Mouse (Mus musculus) myocyte (in vitro differentiated cells): ENCODE measurements around the gene Auh. TPM values are rescaled to one million over a fixed set of nuclear protein-coding genes. Genes with fewer than 3 reads are reported as not detected.

Experiments used
- H3K27me3 ChIP-seq: one replicate; pipeline ENCODE4 v1.6.1; 2011; ENCODE audit not compliant: control insufficient read depth, insufficient read depth, insufficient read length
- H3K36me3 ChIP-seq: one replicate; pipeline ENCODE4 v1.6.1; 2011; ENCODE audit not compliant: control insufficient read depth, insufficient read depth
- H3K4me2 ChIP-seq: one replicate; pipeline ENCODE4 v1.6.1; 2011; ENCODE audit warnings: low read depth, control low read depth
- H3K4me3 ChIP-seq: one replicate; pipeline ENCODE4 v1.5.1; 2011; ENCODE audit warnings: mild to moderate bottlenecking, control low read depth, moderate library complexity
- H3K79me2 ChIP-seq: one replicate; pipeline ENCODE4 v1.6.1; 2011; ENCODE audit not compliant: control insufficient read depth, insufficient read depth
- H3ac ChIP-seq: one replicate; pipeline ENCODE4 v1.6.1; 2011; ENCODE audit not compliant: control insufficient read depth, insufficient read length
- CEBPB ChIP-seq: IDR thresholded peaks from 2 replicates; pipeline ENCODE4 v1.6.1; 2011; ENCODE audit warnings: mild to moderate bottlenecking, moderate library complexity; ENCODE audit not compliant: poor library complexity, insufficient read depth, severe bottlenecking
- E2F4 ChIP-seq: IDR thresholded peaks from one replicate; pipeline ENCODE4 v1.6.1; 2011; ENCODE audit warnings: mild to moderate bottlenecking, control low read depth, moderate library complexity; ENCODE audit not compliant: insufficient read depth
- MAX ChIP-seq: IDR thresholded peaks from one replicate; pipeline ENCODE4 v1.6.1; 2011; ENCODE audit warnings: low read depth, mild to moderate bottlenecking, control low read depth
- MYOD1 ChIP-seq, 3 experiments: IDR thresholded peaks; one replicate each; pipeline ENCODE4 v1.6.1; 2011; ENCODE audit warnings: control low read depth in 2 of 3, low read depth in 2 of 3, mild to moderate bottlenecking in 2 of 3, moderate library complexity in 1 of 3; ENCODE audit not compliant: insufficient read length in 2 of 3, control insufficient read depth in 1 of 3
- MYOG ChIP-seq, 3 experiments: IDR thresholded peaks; one replicate each; pipeline ENCODE4 v1.6.1; 2011; ENCODE audit warnings: control low read depth in 2 of 3, low read depth in 2 of 3, mild to moderate bottlenecking in 2 of 3; ENCODE audit not compliant: insufficient read length in 2 of 3, control insufficient read depth in 1 of 3, insufficient read depth in 1 of 3
- POLR2A ChIP-seq: IDR thresholded peaks from one replicate; pipeline ENCODE4 v1.6.1; 2011; ENCODE audit warnings: low read depth, mild to moderate bottlenecking, control low read depth, moderate library complexity; ENCODE audit not compliant: insufficient read length
- POLR2AphosphoS2 ChIP-seq: IDR thresholded peaks from one replicate; pipeline ENCODE4 v1.6.1; 2011; ENCODE audit warnings: low read depth, control low read depth; ENCODE audit not compliant: insufficient read length
- REST ChIP-seq: IDR thresholded peaks from one replicate; pipeline ENCODE4 v1.6.1; 2011; ENCODE audit warnings: mild to moderate bottlenecking, control low read depth, moderate library complexity; ENCODE audit not compliant: insufficient read depth, insufficient read length
- SRF ChIP-seq: IDR thresholded peaks from one replicate; pipeline ENCODE4 v1.6.1; 2011; ENCODE audit warnings: low read depth; ENCODE audit not compliant: control insufficient read depth, insufficient read length
- TCF12 ChIP-seq: IDR thresholded peaks from one replicate; pipeline ENCODE4 v1.6.1; 2011; ENCODE audit warnings: mild to moderate bottlenecking, control low read depth; ENCODE audit not compliant: poor library complexity, insufficient read depth, severe bottlenecking
- TCF3 ChIP-seq: IDR thresholded peaks from one replicate; pipeline ENCODE4 v1.6.1; 2011; ENCODE audit warnings: low read depth, control low read depth; ENCODE audit not compliant: insufficient read length
- USF1 ChIP-seq: IDR thresholded peaks from one replicate; pipeline ENCODE4 v1.6.1; 2011; ENCODE audit warnings: low read depth, mild to moderate bottlenecking, control low read depth, moderate library complexity
- polyA plus RNA-seq: library from polyadenylated mRNA; unstranded; fragments of >200 nt; fragmentation: generic; extraction: Trizol; gene quantifications from one replicate; pipeline ENCODE4 v1.2.1, GENCODE M21; 2012; ENCODE audit warnings: missing spikeins

The Auh gene
- polyA plus RNA-seq, 1 experiment = 17.4 TPM

DNA sequence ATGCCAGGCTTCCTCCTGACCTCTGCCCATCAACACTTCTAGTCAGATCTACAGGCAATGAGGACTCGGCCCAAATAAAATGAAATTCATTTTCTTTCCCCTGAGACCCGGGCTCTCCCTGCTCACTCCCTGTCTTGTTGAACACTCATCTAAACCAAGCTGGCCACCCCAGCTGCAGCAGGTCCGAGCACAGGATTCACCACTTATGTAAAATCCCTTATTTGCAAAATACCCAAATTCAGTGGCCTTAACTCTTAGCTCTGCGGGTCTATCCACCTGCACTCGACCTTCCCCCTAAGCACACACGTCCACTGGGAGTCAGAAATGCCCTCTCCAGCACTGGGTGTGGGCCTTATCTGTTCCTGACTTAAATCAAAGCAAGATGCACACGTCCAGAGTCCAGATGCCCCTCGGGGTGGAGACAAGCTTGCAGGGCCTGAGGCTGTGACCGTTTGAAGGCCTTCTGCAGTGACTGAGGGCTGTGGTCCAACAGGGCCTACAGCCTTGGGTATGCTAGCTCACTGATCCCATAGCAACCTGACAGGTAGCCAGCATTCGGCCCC is 9.6 kb downstream of the Auh start:
- no peak overlapping the region for H3ac ChIP-seq
- no peaks in the 10 kb centered on the region for H3K36me3 ChIP-seq
- H3K4me2 ChIP-seq = no peak overlapping the region
- no peaks in the 10 kb centered on the region for H3K79me2 ChIP-seq
- H3K27me3 ChIP-seq = no peaks in the 10 kb centered on the region
- H3K4me3 ChIP-seq = no peak overlapping the region
- TF ChIP-seq POLR2AphosphoS2 (no peak), MYOG (IDR thresholded peaks at IDR 0.05; ENCODE audit: control insufficient read depth in 1 of 3, insufficient read depth in 1 of 3, insufficient read length in 2 of 3, low read depth in 2 of 3) (no peak), MYOD1 (IDR thresholded peaks at IDR 0.05; ENCODE audit: control insufficient read depth in 1 of 3, insufficient read length in 2 of 3, low read depth in 2 of 3) (no peak), TCF12 (no peak), TCF3 (no peak), SRF (no peak), E2F4 (no peak)

DNA sequence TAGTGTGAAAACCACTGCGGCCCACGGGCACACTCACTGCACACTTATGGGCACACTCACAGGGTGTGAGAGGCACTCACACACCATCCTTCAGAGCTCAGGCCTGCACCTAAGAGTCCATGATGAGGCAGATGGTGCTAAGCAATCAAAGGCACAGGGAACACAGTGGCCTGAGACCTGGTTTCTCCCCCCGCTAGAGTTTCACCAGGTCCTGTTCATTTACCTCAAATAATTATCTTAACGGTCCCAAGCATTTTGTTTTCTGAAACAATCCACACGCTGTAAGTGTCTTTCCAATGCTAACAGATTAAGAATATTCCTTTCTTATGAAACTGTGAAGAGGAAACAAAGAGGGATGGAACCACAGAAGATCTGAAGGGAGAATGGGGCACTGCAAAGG is 11.1 kb downstream of the Auh start:
- TF ChIP-seq TCF3 (no peak), MYOD1 (IDR thresholded peaks at IDR 0.05; ENCODE audit: control insufficient read depth in 1 of 3, insufficient read length in 2 of 3, low read depth in 2 of 3) (no peak), E2F4 (no peak), CEBPB (no peak), POLR2A (no peak), MYOG (IDR thresholded peaks at IDR 0.05; ENCODE audit: control insufficient read depth in 1 of 3, insufficient read depth in 1 of 3, insufficient read length in 2 of 3, low read depth in 2 of 3) (no peak), REST (no peak), MAX (no peak), POLR2AphosphoS2 (no peak), USF1 (no peak), SRF (no peak), TCF12 (no peak)
- Histone ChIP-seq H3K79me2 (no peaks in the 10 kb centered on the region), H3ac (no peak overlapping the region), H3K27me3 (no peaks in the 10 kb centered on the region), H3K4me2 (no peak overlapping the region), H3K4me3 (no peak overlapping the region), H3K36me3 (no peaks in the 10 kb centered on the region)

DNA sequence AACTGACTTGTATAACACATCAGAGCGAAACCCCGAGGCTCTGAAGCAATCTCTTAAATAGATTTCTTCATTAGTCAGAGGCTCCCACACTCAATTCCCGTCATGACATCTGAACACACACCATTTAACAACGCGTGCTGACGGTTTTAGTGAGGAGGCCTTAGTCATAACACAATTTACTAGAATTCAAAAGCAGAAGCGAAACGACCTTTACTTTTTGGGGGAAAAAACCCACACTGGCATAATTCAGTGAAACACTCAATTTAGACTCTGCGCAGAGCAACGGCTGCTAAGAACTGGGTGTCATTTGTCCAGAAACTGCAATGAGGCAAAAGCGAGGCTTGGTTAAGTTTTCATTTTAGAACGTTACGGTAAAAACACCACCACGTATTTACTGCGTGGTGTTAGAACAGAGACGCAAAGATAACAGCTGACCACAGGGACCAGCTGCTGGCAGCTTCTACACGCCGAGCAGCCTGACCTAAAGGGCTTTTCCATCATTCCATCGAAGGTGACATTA is 14.8 kb downstream of the Auh start:
- Histone ChIP-seq H3K36me3 (no peaks in the 10 kb centered on the region), H3K4me2 (no peak overlapping the region), H3K27me3 (no peaks in the 10 kb centered on the region), H3ac (no peak overlapping the region), H3K79me2 (no peaks in the 10 kb centered on the region), H3K4me3 (no peak overlapping the region)
- TF ChIP-seq E2F4 = no peak
- TF ChIP-seq REST = no peak
- no peak for TF ChIP-seq MYOD1 (IDR thresholded peaks at IDR 0.05; ENCODE audit: control insufficient read depth in 1 of 3, insufficient read length in 2 of 3, low read depth in 2 of 3)
- TF ChIP-seq POLR2AphosphoS2 = no peak
- TF ChIP-seq MYOG (IDR thresholded peaks at IDR 0.05; ENCODE audit: control insufficient read depth in 1 of 3, insufficient read depth in 1 of 3, insufficient read length in 2 of 3, low read depth in 2 of 3) = no peak
- no peak for TF ChIP-seq TCF12
- no peak for TF ChIP-seq CEBPB
- no peak for TF ChIP-seq USF1
- TF ChIP-seq MAX = no peak
- TF ChIP-seq SRF = no peak
- no peak for TF ChIP-seq POLR2A
- TF ChIP-seq TCF3 = no peak

DNA sequence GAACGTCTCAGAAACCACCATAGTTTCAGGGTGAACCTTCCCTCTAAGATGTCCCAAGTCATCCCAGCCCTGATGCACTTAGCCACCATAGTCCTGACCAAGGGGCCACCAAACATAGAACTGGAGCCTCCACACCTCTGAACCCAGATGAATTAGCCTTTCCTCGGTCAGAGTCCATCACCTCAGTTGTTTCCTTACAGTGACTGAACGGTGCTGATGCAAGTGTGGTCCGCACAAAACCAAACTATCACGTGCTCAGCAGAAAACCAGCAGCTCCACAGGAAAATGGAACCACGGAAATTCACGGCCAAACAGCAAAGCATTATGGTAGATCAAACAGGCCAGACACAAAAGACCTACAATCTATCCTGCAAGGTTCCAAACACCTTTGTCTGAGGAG is 15.6 kb downstream of the Auh start:
- H3K79me2 ChIP-seq = no peaks in the 10 kb centered on the region
- no peak for TF ChIP-seq TCF3
- TF ChIP-seq REST = no peak
- TF ChIP-seq MAX = no peak
- no peak overlapping the region for H3K4me2 ChIP-seq
- no peaks in the 10 kb centered on the region for H3K27me3 ChIP-seq
- H3ac ChIP-seq = no peak overlapping the region
- H3K4me3 ChIP-seq = no peak overlapping the region
- H3K36me3 ChIP-seq = no peaks in the 10 kb centered on the region

DNA sequence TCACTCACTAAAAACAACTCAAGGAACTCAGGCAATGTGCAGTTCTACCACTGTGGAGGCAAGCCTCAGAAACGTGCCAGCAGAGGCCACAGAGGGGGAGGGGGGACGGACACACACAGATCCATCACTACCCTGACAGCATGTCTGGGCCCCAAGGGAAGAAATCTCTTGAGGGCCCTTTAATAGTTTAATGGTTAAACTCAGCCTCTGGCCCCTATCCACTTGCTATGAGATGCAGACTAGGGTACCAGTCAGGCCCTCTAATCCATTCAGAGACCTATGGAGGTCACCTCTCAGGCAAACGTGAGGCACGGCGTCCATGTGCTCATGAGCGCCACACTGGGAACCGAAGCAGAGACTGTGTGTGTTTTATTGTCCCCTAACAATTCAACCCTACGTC is 17.0 kb downstream of the Auh start:
- Histone ChIP-seq H3K36me3 (no peaks in the 10 kb centered on the region), H3ac (no peak overlapping the region), H3K79me2 (no peaks in the 10 kb centered on the region), H3K27me3 (no peaks in the 10 kb centered on the region), H3K4me2 (no peak overlapping the region), H3K4me3 (no peak overlapping the region)
- no peak for TF ChIP-seq TCF12
- no peak for TF ChIP-seq E2F4
- no peak for TF ChIP-seq POLR2A
- no peak for TF ChIP-seq SRF
- TF ChIP-seq MYOD1 (IDR thresholded peaks at IDR 0.05; ENCODE audit: control insufficient read depth in 1 of 3, insufficient read length in 2 of 3, low read depth in 2 of 3) = no peak
- no peak for TF ChIP-seq MAX
- no peak for TF ChIP-seq REST
- no peak for TF ChIP-seq USF1
- TF ChIP-seq POLR2AphosphoS2 = no peak
- TF ChIP-seq TCF3 = no peak
- no peak for TF ChIP-seq CEBPB
- TF ChIP-seq MYOG (IDR thresholded peaks at IDR 0.05; ENCODE audit: control insufficient read depth in 1 of 3, insufficient read depth in 1 of 3, insufficient read length in 2 of 3, low read depth in 2 of 3) = no peak
